Mouse (Mus musculus) cortical plate, adult 2 months (tissue): ENCODE data around the gene Col8a1.

Source experiments
- CTCF ChIP-seq: fragments of 200-500 bp; IDR thresholded peaks from 2 replicates; pipeline ENCODE4 v1.5.1; 2011; ENCODE audit warnings: mild to moderate bottlenecking, control low read depth, low read length; ENCODE audit not compliant: insufficient read depth; ENCODE audit errors: extremely low read depth
- POLR2A ChIP-seq: fragments of 200-500 bp; IDR thresholded peaks from 2 replicates; pipeline ENCODE4 v1.6.1; 2011; ENCODE audit warnings: mild to moderate bottlenecking, low read length, control low read depth; ENCODE audit not compliant: insufficient read depth; ENCODE audit errors: extremely low read depth

- TF ChIP-seq CTCF, result no peak
- no peak for TF ChIP-seq POLR2A
Observed at GRCm38 (mm10) chr16:57724978-57725377, 29.6 kb downstream of the Col8a1 start.
